8 mouse cellular contexts compared by ENCODE assay signal in the genomic region with DNA sequence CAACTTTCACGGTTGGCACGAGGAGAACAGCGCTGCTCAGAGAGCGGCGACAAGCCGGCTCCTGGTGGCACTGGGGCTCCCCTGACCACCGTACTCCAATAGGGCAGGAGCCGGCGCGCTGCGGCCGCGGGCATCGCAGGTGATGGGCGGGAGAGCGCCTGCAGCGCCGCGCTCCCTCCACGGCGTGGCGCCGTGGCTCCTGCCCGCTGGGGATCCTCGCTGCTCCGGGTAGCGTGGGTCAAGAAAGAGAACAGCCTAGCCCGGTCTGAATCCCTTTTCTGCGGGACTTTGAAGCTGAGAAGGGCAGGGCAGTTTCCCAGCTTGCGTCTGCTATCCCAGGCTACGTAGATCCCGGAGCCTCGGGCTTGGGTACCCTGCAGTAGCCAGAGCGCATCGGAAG. TPM values are rescaled to one million over a fixed set of nuclear protein-coding genes. Genes with fewer than 3 reads are reported as not detected.
DNase-seq lines count a peak whose midpoint lies in the region; ATAC-seq and TF ChIP-seq lines count a peak whose summit lies in the region.

No protein-coding gene starts in this region.

- no peak overlapping the region for H3K27ac ChIP-seq in embryonic facial prominence, embryonic 14.5 days (replicated peaks; ENCODE audit: low read depth, low read length)
- H3K27ac ChIP-seq in heart, embryonic 11.5 days (ENCODE audit: low read depth, low read length): no peak overlapping the region
- no peak overlapping the region for H3K27ac ChIP-seq in kidney, embryonic 15.5 days
- H3K27ac ChIP-seq in liver, postnatal 0 days (ENCODE audit: low read depth): no peak overlapping the region
- H3K27ac ChIP-seq in neural tube, embryonic 11.5 days (ENCODE audit: low read depth, low read length): no peak overlapping the region
- H3K27ac ChIP-seq in stomach, embryonic 16.5 days (ENCODE audit: low read length): no peak overlapping the region

- peak; percentile 78 for DNase-seq in A20 (ENCODE audit: low read depth, low spot score)
- DNase-seq in adrenal gland, postnatal 36 days: peak; percentile 86 to 90
- DNase-seq in embryonic facial prominence, embryonic 14.5 days (ENCODE audit: low spot score): peak; percentile 73
- peak; percentile 78 for DNase-seq in liver, postnatal 0 days
- DNase-seq in neural tube, embryonic 11.5 days (ENCODE audit: low spot score): peak; percentile 85

- peaks cover 16% of the 10 kb centered on the region for H3K4me1 ChIP-seq in embryonic facial prominence, embryonic 14.5 days (ENCODE audit: control insufficient read depth, insufficient read depth, low read length)
- peaks cover 25% of the 10 kb centered on the region for H3K4me1 ChIP-seq in heart, embryonic 11.5 days (ENCODE audit: control insufficient read depth, insufficient read depth, low read length)
- H3K4me1 ChIP-seq in kidney, embryonic 15.5 days: peaks cover 50% of the 10 kb centered on the region
- peaks cover 26% of the 10 kb centered on the region for H3K4me1 ChIP-seq in liver, postnatal 0 days (ENCODE audit: insufficient read depth)
- peaks cover 20% of the 10 kb centered on the region; the same call in 1 of the 2 replicates for H3K4me1 ChIP-seq in neural tube, embryonic 11.5 days (ENCODE audit: control insufficient read depth, insufficient read depth, low read length)
- H3K4me1 ChIP-seq in stomach, embryonic 16.5 days (ENCODE audit: control insufficient read depth, insufficient read depth, low read length): peaks cover 26% of the 10 kb centered on the region

- no peak for TF ChIP-seq EP300 in liver, postnatal 0 days (IDR thresholded peaks at IDR 0.05; ENCODE audit: low read depth)

- peak overlapping the region; percentile 99 for H3K4me2 ChIP-seq in embryonic facial prominence, embryonic 14.5 days (ENCODE audit: low read depth, low read length)
- peak overlapping the region; percentile 98 for H3K4me2 ChIP-seq in heart, embryonic 11.5 days
- peak overlapping the region; percentile 98 for H3K4me2 ChIP-seq in kidney, embryonic 15.5 days
- H3K4me2 ChIP-seq in liver, postnatal 0 days (ENCODE audit: low read depth, low read length): peak overlapping the region; percentile 97
- peak overlapping the region; percentile 93 for H3K4me2 ChIP-seq in neural tube, embryonic 11.5 days (ENCODE audit: low read depth)
- H3K4me2 ChIP-seq in stomach, embryonic 16.5 days (ENCODE audit: low read depth, low read length): peak overlapping the region; percentile 99

- 0% methylated on average over 28 of the region's 35 CpGs for WGBS in embryonic facial prominence, embryonic 14.5 days
- under 1% methylated on average over 35 of the region's 35 CpGs for WGBS in heart, embryonic 11.5 days (ENCODE audit: insufficient replicate concordance)
- under 1% methylated on average over 35 of the region's 35 CpGs for WGBS in kidney, embryonic 15.5 days
- 1% methylated on average over 35 of the region's 35 CpGs for WGBS in liver, postnatal 0 days (ENCODE audit: insufficient replicate concordance)
- WGBS in neural tube, embryonic 11.5 days: under 1% methylated on average over 35 of the region's 35 CpGs
- under 1% methylated on average over 35 of the region's 35 CpGs for WGBS in stomach, embryonic 16.5 days

- H3K9me3 ChIP-seq in embryonic facial prominence, embryonic 14.5 days (ENCODE audit: control insufficient read depth, low read length): no peaks in the 10 kb centered on the region
- no peaks in the 10 kb centered on the region for H3K9me3 ChIP-seq in heart, embryonic 11.5 days (replicated peaks; ENCODE audit: control insufficient read depth, low read length)
- no peaks in the 10 kb centered on the region for H3K9me3 ChIP-seq in kidney, embryonic 15.5 days (replicated peaks)
- H3K9me3 ChIP-seq in liver, postnatal 0 days (ENCODE audit: low read length): no peaks in the 10 kb centered on the region
- no peaks in the 10 kb centered on the region for H3K9me3 ChIP-seq in neural tube, embryonic 11.5 days (ENCODE audit: control insufficient read depth, low read length)
- no peaks in the 10 kb centered on the region for H3K9me3 ChIP-seq in stomach, embryonic 16.5 days (replicated peaks; ENCODE audit: control insufficient read depth, low read length)

- peak; percentile 79 for TF ChIP-seq CTCF in liver, postnatal 0 days (IDR thresholded peaks at IDR 0.05; ENCODE audit: low read depth)

- peak; percentile 17; the same call in 1 of the 2 replicates for ATAC-seq in embryonic facial prominence, embryonic 14.5 days (ENCODE audit: low read depth)
- ATAC-seq in heart, embryonic 11.5 days (replicated peaks; ENCODE audit: insufficient number of reproducible peaks, low FRiP score, low TSS enrichment): peak; percentile 47
- peak; percentile 43 for ATAC-seq in kidney, embryonic 15.5 days (replicated peaks; ENCODE audit: low FRiP score)
- ATAC-seq in liver, postnatal 0 days: peak; percentile 37
- ATAC-seq in neural tube, embryonic 11.5 days (ENCODE audit: insufficient read depth, low FRiP score, low TSS enrichment): peak; percentile 49; the same call in 1 of the 2 replicates
- peak; percentile 45 for ATAC-seq in stomach, embryonic 16.5 days (ENCODE audit: insufficient read depth, low FRiP score)

- H3K4me3 ChIP-seq in embryonic facial prominence, embryonic 14.5 days (ENCODE audit: low read depth, low read length): peak overlapping the region; percentile 51
- peak overlapping the region; percentile 71 for H3K4me3 ChIP-seq in heart, embryonic 11.5 days (ENCODE audit: low read depth, low read length)
- H3K4me3 ChIP-seq in kidney, embryonic 15.5 days (replicated peaks): peak overlapping the region; percentile 65
- H3K4me3 ChIP-seq in liver, postnatal 0 days (ENCODE audit: low read depth, low read length): peak overlapping the region; percentile 63
- peak overlapping the region; percentile 38 for H3K4me3 ChIP-seq in neural tube, embryonic 11.5 days (ENCODE audit: low read depth, low read length)
- peak overlapping the region; percentile 59 for H3K4me3 ChIP-seq in stomach, embryonic 16.5 days (replicated peaks; ENCODE audit: low read length)

- peak overlapping the region; percentile 65 for H3K9ac ChIP-seq in embryonic facial prominence, embryonic 14.5 days (ENCODE audit: low read depth, low read length)
- peak overlapping the region; percentile 61 for H3K9ac ChIP-seq in heart, embryonic 11.5 days (ENCODE audit: low read depth, low read length)
- peak overlapping the region; percentile 30; the same call in 1 of the 2 replicates for H3K9ac ChIP-seq in kidney, embryonic 15.5 days
- H3K9ac ChIP-seq in liver, postnatal 0 days (replicated peaks): peak overlapping the region; percentile 53; the same call in 1 of the 2 replicates
- no peak overlapping the region for H3K9ac ChIP-seq in neural tube, embryonic 11.5 days (ENCODE audit: low read length)
- H3K9ac ChIP-seq in stomach, embryonic 16.5 days (ENCODE audit: low read length): peak overlapping the region; percentile 65

- H3K27me3 ChIP-seq in embryonic facial prominence, embryonic 14.5 days (replicated peaks; ENCODE audit: control insufficient read depth, insufficient read depth, low read length): peaks cover 81% of the 10 kb centered on the region
- H3K27me3 ChIP-seq in heart, embryonic 11.5 days (ENCODE audit: control insufficient read depth, insufficient read depth, low read length): peaks cover 72% of the 10 kb centered on the region
- H3K27me3 ChIP-seq in kidney, embryonic 15.5 days: peaks cover 84% of the 10 kb centered on the region
- H3K27me3 ChIP-seq in liver, postnatal 0 days (ENCODE audit: insufficient read depth, low read length): peaks cover 69% of the 10 kb centered on the region
- H3K27me3 ChIP-seq in neural tube, embryonic 11.5 days (ENCODE audit: control insufficient read depth, insufficient read depth, low read length): peaks cover 68% of the 10 kb centered on the region
- H3K27me3 ChIP-seq in stomach, embryonic 16.5 days (ENCODE audit: control insufficient read depth, insufficient read depth, low read length): peaks cover 68% of the 10 kb centered on the region

- H3K36me3 ChIP-seq in embryonic facial prominence, embryonic 14.5 days (ENCODE audit: control insufficient read depth, insufficient read depth, low read length): no peaks in the 10 kb centered on the region
- no peaks in the 10 kb centered on the region for H3K36me3 ChIP-seq in heart, embryonic 11.5 days (ENCODE audit: control insufficient read depth, insufficient read depth, low read length)
- no peaks in the 10 kb centered on the region for H3K36me3 ChIP-seq in kidney, embryonic 15.5 days
- H3K36me3 ChIP-seq in liver, postnatal 0 days (replicated peaks; ENCODE audit: insufficient read depth, low read length): no peaks in the 10 kb centered on the region
- no peaks in the 10 kb centered on the region for H3K36me3 ChIP-seq in neural tube, embryonic 11.5 days (ENCODE audit: control insufficient read depth, insufficient read depth, low read length)
- no peaks in the 10 kb centered on the region for H3K36me3 ChIP-seq in stomach, embryonic 16.5 days (ENCODE audit: control insufficient read depth, insufficient read depth, low read length)

RNA-seq across cellular contexts. Expression of gene Egr2, which starts 0.7 kb away (rescaled TPM):
- total RNA-seq in adrenal gland, postnatal 36 days (2021): 1 to 10 TPM in 1 of 2 experiments, under 1 TPM in 1; 0.63 to 1.6 TPM
- 1.7 and 2.6 TPM in 2 replicates for polyA plus RNA-seq in embryonic facial prominence, embryonic 14.5 days (2014; fragmentation: Nextera tagmentation; extraction: Ambion mirVana)
- polyA plus RNA-seq in heart, embryonic 11.5 days (2014; fragmentation: Nextera tagmentation; extraction: Ambion mirVana): 0.11 TPM in 1 of 2 replicates, not detected in the other
- 0.52 and 1.1 TPM in 2 replicates for polyA plus RNA-seq in kidney, embryonic 15.5 days (2015; fragmentation: Nextera tagmentation; extraction: Ambion mirVana)
- 0.15 and 0.33 TPM in 2 replicates for polyA plus RNA-seq in liver, postnatal 0 days (2015; fragmentation: Nextera tagmentation; extraction: Ambion mirVana)
- 0.76 and 1.1 TPM in 2 replicates for polyA plus RNA-seq in neural tube, embryonic 11.5 days (2014; fragmentation: Nextera tagmentation; extraction: Ambion mirVana)
- 0.32 and 0.34 TPM in 2 replicates for polyA plus RNA-seq in stomach, embryonic 16.5 days (2015; fragmentation: Nextera tagmentation; extraction: Ambion mirVana)

RNA-seq across cellular contexts. Expression of gene Ado, which starts 12.8 kb away (rescaled TPM):
- 10 to 100 TPM; 28.0 to 31.0 TPM for total RNA-seq in adrenal gland, postnatal 36 days (2021)
- 60.7 and 66.1 TPM in 2 replicates for polyA plus RNA-seq in embryonic facial prominence, embryonic 14.5 days (2014; fragmentation: Nextera tagmentation; extraction: Ambion mirVana)
- polyA plus RNA-seq in heart, embryonic 11.5 days (2014; fragmentation: Nextera tagmentation; extraction: Ambion mirVana): 54.3 and 57.7 TPM in 2 replicates
- polyA plus RNA-seq in kidney, embryonic 15.5 days (2015; fragmentation: Nextera tagmentation; extraction: Ambion mirVana): 70.1 and 72.4 TPM in 2 replicates
- 9.9 and 10.8 TPM in 2 replicates for polyA plus RNA-seq in liver, postnatal 0 days (2015; fragmentation: Nextera tagmentation; extraction: Ambion mirVana)
- 87.2 and 88.8 TPM in 2 replicates for polyA plus RNA-seq in neural tube, embryonic 11.5 days (2014; fragmentation: Nextera tagmentation; extraction: Ambion mirVana)
- polyA plus RNA-seq in stomach, embryonic 16.5 days (2015; fragmentation: Nextera tagmentation; extraction: Ambion mirVana): 50.6 and 51.9 TPM in 2 replicates
